Mouse (Mus musculus) kidney, embryonic 14.5 days (tissue): ENCODE measurements around the gene Bfsp2. TPM values are rescaled to one million over a fixed set of nuclear protein-coding genes. Genes with fewer than 3 reads are reported as not detected.

Experiments
- ATAC-seq: fragments of 200-750 bp; cut with Nextera tagmentation; 2 replicates; pipeline ENCODE4 v1.8.0; 2017; ENCODE audit warnings: moderate number of reproducible peaks, mild to moderate bottlenecking, moderate TSS enrichment, moderate library complexity; ENCODE audit not compliant: low FRiP score, low TSS enrichment
- H3K27ac ChIP-seq: fragments of 300-500 bp; sonication (generic); 2 replicates; pipeline ENCODE4 v1.5.1; 2014; ENCODE audit warnings: low read depth, mild to moderate bottlenecking, low read length, moderate library complexity, mixed read lengths
- H3K27me3 ChIP-seq: fragments of 300-500 bp; sonication (generic); 2 replicates; pipeline ENCODE4 v1.6.1; 2014; ENCODE audit warnings: mild to moderate bottlenecking, low read length; ENCODE audit not compliant: control insufficient read depth, insufficient read depth
- H3K36me3 ChIP-seq: fragments of 300-500 bp; sonication (generic); 2 replicates; pipeline ENCODE4 v1.6.1; 2014; ENCODE audit warnings: low read length, mixed read lengths; ENCODE audit not compliant: control insufficient read depth, insufficient read depth
- H3K4me1 ChIP-seq: fragments of 300-500 bp; sonication (generic); 2 replicates; pipeline ENCODE4 v1.6.1; 2014; ENCODE audit warnings: low read length, mixed read lengths; ENCODE audit not compliant: control insufficient read depth, insufficient read depth
- H3K4me2 ChIP-seq: fragments of 300-500 bp; sonication (generic); replicated peaks from 2 replicates; pipeline ENCODE4 v1.6.1; 2014; ENCODE audit warnings: low read depth, mild to moderate bottlenecking, low read length
- H3K4me3 ChIP-seq: fragments of 300-500 bp; sonication (generic); 2 replicates; pipeline ENCODE4 v1.5.1; 2014; ENCODE audit warnings: mild to moderate bottlenecking, low read length
- H3K9ac ChIP-seq: fragments of 300-500 bp; sonication (generic); 2 replicates; pipeline ENCODE4 v1.6.1; 2014; ENCODE audit warnings: low read depth, mild to moderate bottlenecking, low read length, moderate library complexity
- H3K9me3 ChIP-seq: fragments of 300-500 bp; sonication (generic); 2 replicates; pipeline ENCODE4 v1.6.1; 2016; ENCODE audit warnings: low read length; ENCODE audit not compliant: control insufficient read depth
- WGBS: fragments of 180-500 bp; shearing (Covaris S2); extraction: QIAGEN DNeasy Blood & Tissue Kit; methylation state at CpG from one replicate; pipeline ENCODE4 v1.1.7; 2014; 5-methylcytosine and 5-hydroxymethylcytosine counted together
- polyA plus RNA-seq: library from polyadenylated mRNA; unstranded; fragments of >200 nt; fragmentation: Nextera tagmentation; extraction: Ambion mirVana; gene quantifications from 2 replicates; pipeline ENCODE4 v1.2.1, GENCODE M21; 2014

The Bfsp2 gene
- polyA plus RNA-seq, 1 experiment from 2014 or later, result 0.60 TPM

GRCm38 (mm10) chr9:103504646-103505045, 24.4 kb upstream of the Bfsp2 start:
- H3K9ac ChIP-seq, result no peak overlapping the region
- no peaks in the 10 kb centered on the region for H3K36me3 ChIP-seq
- H3K4me1 ChIP-seq, result peaks cover 17% of the 10 kb centered on the region
- ATAC-seq, result no peak
- no peak overlapping the region for H3K4me2 ChIP-seq
- H3K9me3 ChIP-seq, result no peaks in the 10 kb centered on the region
- WGBS, result 88% methylated on average over 1 of the region's 1 CpGs
- H3K27me3 ChIP-seq, result no peaks in the 10 kb centered on the region
- H3K4me3 ChIP-seq, result no peak overlapping the region
- no peak overlapping the region for H3K27ac ChIP-seq

- H3K27me3 ChIP-seq, result no peaks in the 10 kb centered on the region
- H3K4me3 ChIP-seq, result no peak overlapping the region
- no peak for ATAC-seq
- no peaks in the 10 kb centered on the region for H3K36me3 ChIP-seq
- H3K27ac ChIP-seq, result no peak overlapping the region
- WGBS, result 94% methylated on average over 3 of the region's 3 CpGs
- no peak overlapping the region for H3K4me2 ChIP-seq
- peaks cover 17% of the 10 kb centered on the region for H3K4me1 ChIP-seq
- no peaks in the 10 kb centered on the region for H3K9me3 ChIP-seq
- H3K9ac ChIP-seq, result no peak overlapping the region
Observed at GRCm38 (mm10) chr9:103503586-103504298, 23.5 kb upstream of the Bfsp2 start.

- Histone ChIP-seq H3K4me2 (no peak overlapping the region), H3K9ac (no peak overlapping the region), H3K9me3 (no peaks in the 10 kb centered on the region), H3K27ac (no peak overlapping the region), H3K27me3 (no peaks in the 10 kb centered on the region), H3K4me3 (no peak overlapping the region), H3K4me1 (peaks cover 17% of the 10 kb centered on the region), H3K36me3 (no peaks in the 10 kb centered on the region)
- 94% methylated on average over 2 of the region's 2 CpGs for WGBS
- ATAC-seq, result no peak
Observed at GRCm38 (mm10) chr9:103502655-103503054, 22.4 kb upstream of the Bfsp2 start.

- H3K4me2 ChIP-seq, result no peak overlapping the region
- 27% methylated on average over 14 of the region's 14 CpGs for WGBS
- no peak overlapping the region for H3K9ac ChIP-seq
- H3K4me3 ChIP-seq, result no peak overlapping the region
- H3K27ac ChIP-seq, result no peak overlapping the region
- no peak for ATAC-seq
- no peaks in the 10 kb centered on the region for H3K9me3 ChIP-seq
- H3K27me3 ChIP-seq, result no peaks in the 10 kb centered on the region
- H3K4me1 ChIP-seq, result peaks cover 15% of the 10 kb centered on the region
- H3K36me3 ChIP-seq, result no peaks in the 10 kb centered on the region
Observed at GRCm38 (mm10) chr9:103501861-103502364, 21.7 kb upstream of the Bfsp2 start.

- no peak overlapping the region for H3K4me3 ChIP-seq
- H3K4me1 ChIP-seq, result peaks cover 4% of the 10 kb centered on the region; the same call in 1 of the 2 replicates
- H3K27ac ChIP-seq, result no peak overlapping the region
- no peak for ATAC-seq
- 94% methylated on average over 18 of the region's 18 CpGs for WGBS
- H3K9ac ChIP-seq, result no peak overlapping the region
- H3K4me2 ChIP-seq, result no peak overlapping the region
- no peaks in the 10 kb centered on the region for H3K36me3 ChIP-seq
- no peaks in the 10 kb centered on the region for H3K27me3 ChIP-seq
- H3K9me3 ChIP-seq, result no peaks in the 10 kb centered on the region
Observed at GRCm38 (mm10) chr9:103499366-103499765, 19.1 kb upstream of the Bfsp2 start.

GRCm38 (mm10) chr9:103498699-103499098, 18.5 kb upstream of the Bfsp2 start:
- H3K27me3 ChIP-seq, result no peaks in the 10 kb centered on the region
- no peak overlapping the region for H3K9ac ChIP-seq
- H3K4me1 ChIP-seq, result peaks cover 4% of the 10 kb centered on the region; the same call in 1 of the 2 replicates
- no peak overlapping the region for H3K4me3 ChIP-seq
- no peak for ATAC-seq
- WGBS, result 63% methylated on average over 8 of the region's 8 CpGs
- no peaks in the 10 kb centered on the region for H3K36me3 ChIP-seq
- no peaks in the 10 kb centered on the region for H3K9me3 ChIP-seq
- H3K27ac ChIP-seq, result no peak overlapping the region
- H3K4me2 ChIP-seq, result no peak overlapping the region

GRCm38 (mm10) chr9:103495391-103495790, 15.2 kb upstream of the Bfsp2 start:
- Histone ChIP-seq H3K9me3 (no peaks in the 10 kb centered on the region), H3K27ac (no peak overlapping the region), H3K4me3 (no peak overlapping the region), H3K27me3 (no peaks in the 10 kb centered on the region), H3K36me3 (no peaks in the 10 kb centered on the region), H3K9ac (no peak overlapping the region), H3K4me1 (no peaks in the 10 kb centered on the region), H3K4me2 (no peak overlapping the region)
- no peak for ATAC-seq
- WGBS, result 53% methylated on average over 11 of the region's 11 CpGs

- H3K9ac ChIP-seq, result no peak overlapping the region
- H3K4me2 ChIP-seq, result no peak overlapping the region
- no peaks in the 10 kb centered on the region for H3K36me3 ChIP-seq
- ATAC-seq, result peak; percentile 87
- H3K4me1 ChIP-seq, result no peaks in the 10 kb centered on the region
- H3K27me3 ChIP-seq, result no peaks in the 10 kb centered on the region
- no peak overlapping the region for H3K27ac ChIP-seq
- H3K4me3 ChIP-seq, result no peak overlapping the region
- H3K9me3 ChIP-seq, result no peaks in the 10 kb centered on the region
- 28% methylated on average over 7 of the region's 7 CpGs for WGBS
Observed at GRCm38 (mm10) chr9:103494346-103495020, 14.3 kb upstream of the Bfsp2 start.

- H3K36me3 ChIP-seq, result no peaks in the 10 kb centered on the region
- no peaks in the 10 kb centered on the region for H3K4me1 ChIP-seq
- H3K27me3 ChIP-seq, result no peaks in the 10 kb centered on the region
- no peak overlapping the region for H3K27ac ChIP-seq
- no peak overlapping the region for H3K4me3 ChIP-seq
- no peak overlapping the region for H3K9ac ChIP-seq
- no peaks in the 10 kb centered on the region for H3K9me3 ChIP-seq
- 61% methylated on average over 8 of the region's 8 CpGs for WGBS
- H3K4me2 ChIP-seq, result no peak overlapping the region
- ATAC-seq, result no peak
Observed at GRCm38 (mm10) chr9:103491985-103492384, 11.8 kb upstream of the Bfsp2 start.
